Mouse (Mus musculus) kidney, adult 8-10 months (tissue): ENCODE results near the gene Endod1.
A peak's percentile ranks its signal among the peaks of the same experiment; 100 is the strongest.

Experiments used
- DNase-seq, 2 experiments: peaks; one replicate each; pipeline ENCODE4 v3.0.0; 2022

Endod1 gene

GRCm38 (mm10) chr9:14314477-14314876 lies 66.8 kb downstream of the Endod1 start:
- DNase-seq = no peak

- DNase-seq = no peak
These were observed 67.3 kb downstream of the Endod1 start for GRCm38 (mm10) chr9:14313968-14314367.

- peak in 1 of 2 experiments; percentile 29 for DNase-seq
These were observed 74.0 kb downstream of the Endod1 start for GRCm38 (mm10) chr9:14307341-14307740.

GRCm38 (mm10) chr9:14304262-14304968 lies 76.9 kb downstream of the Endod1 start:
- no peak for DNase-seq
